In the genomic region with DNA sequence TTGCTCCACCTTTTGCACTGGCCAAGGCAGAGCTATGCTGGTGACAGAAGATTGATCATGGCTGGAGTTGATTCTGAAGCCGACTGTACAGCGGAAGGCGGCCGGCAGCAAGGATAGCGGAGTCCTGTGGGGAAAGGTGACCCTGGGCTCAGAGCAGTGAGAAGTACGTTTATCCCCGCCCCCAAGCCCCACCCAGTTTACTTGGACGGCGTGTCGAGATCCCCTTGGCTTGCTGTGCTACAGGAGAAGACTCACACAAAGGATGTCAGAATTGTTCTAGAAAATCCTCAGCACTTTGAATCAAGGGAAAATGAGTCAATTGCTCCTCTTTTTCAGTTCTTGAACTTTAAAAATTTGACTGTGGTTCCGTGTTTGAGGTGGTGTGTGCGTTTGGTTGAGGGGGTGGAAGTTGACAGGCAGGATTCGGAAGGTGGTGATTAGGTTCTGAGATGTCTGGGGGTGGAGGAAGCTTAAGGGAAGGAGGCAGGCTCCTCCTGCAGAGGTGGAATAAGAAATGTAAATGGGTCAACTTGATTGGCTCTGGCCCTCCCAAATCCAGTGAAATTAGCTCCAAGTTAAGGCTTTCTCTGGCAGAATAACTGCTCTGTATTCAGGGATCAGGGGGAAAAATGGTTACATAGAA, we compare ENCODE assay signal across 9 mouse cellular contexts.
DNase-seq lines count a peak whose midpoint lies in the region; ATAC-seq and TF ChIP-seq lines count a peak whose summit lies in the region.
"Had no signal": no experiment of that assay in that cellular context is flagged by ENCODE, and none has a peak within 500 bp of the region (broad histone marks: within the 10 kb centered on the region; RNA-seq: fewer than 3 reads in every experiment).

No protein-coding gene starts in this region.

- H3K27ac ChIP-seq in heart, embryonic 10.5 days: peak overlapping the region; percentile 42; the same call in 1 of the 2 replicates
- H3K27ac ChIP-seq in hindbrain, postnatal 0 days: no peak overlapping the region
- H3K27ac ChIP-seq in stomach, embryonic 14.5 days (ENCODE audit: low read length): no peak overlapping the region

- TF ChIP-seq CTCF in hindbrain, postnatal 0 days (IDR thresholded peaks at IDR 0.05; ENCODE audit: low read depth): no peak

- H3K9me3 ChIP-seq in heart, embryonic 10.5 days: no peaks in the 10 kb centered on the region
- H3K9me3 ChIP-seq in hindbrain, postnatal 0 days (ENCODE audit: low read length): no peaks in the 10 kb centered on the region
- no peaks in the 10 kb centered on the region for H3K9me3 ChIP-seq in stomach, embryonic 14.5 days (ENCODE audit: control insufficient read depth, low read depth, low read length)

- H3K4me3 ChIP-seq in heart, embryonic 10.5 days: peak overlapping the region; percentile 49
- H3K4me3 ChIP-seq in hindbrain, postnatal 0 days (ENCODE audit: low read length): 0 out of 2 replicates have a peak overlapping the region, but pooled peaks have one; percentile 13
- no peak overlapping the region for H3K4me3 ChIP-seq in stomach, embryonic 14.5 days (ENCODE audit: low read depth, low read length)

- no peaks in the 10 kb centered on the region; the same call in 1 of the 2 replicates for H3K27me3 ChIP-seq in heart, embryonic 10.5 days (ENCODE audit: insufficient read depth, poor library complexity, severe bottlenecking)
- H3K27me3 ChIP-seq in hindbrain, postnatal 0 days (ENCODE audit: insufficient read depth, low read length): no peaks in the 10 kb centered on the region
- H3K27me3 ChIP-seq in stomach, embryonic 14.5 days (ENCODE audit: control insufficient read depth, insufficient read depth, low read length): no peaks in the 10 kb centered on the region
- H3K27me3 ChIP-seq: Patski had no signal

- peak; percentile 73 for DNase-seq in heart, embryonic 10.5 days (ENCODE audit: low spot score)
- DNase-seq in heart, postnatal 36 days: no peak
- peak; percentile 45 for DNase-seq in embryo, embryonic 10 days (ENCODE audit: low spot score)
- peak; percentile 10 for DNase-seq in hindbrain, postnatal 0 days (ENCODE audit: low spot score)
- DNase-seq in lung, postnatal 10 days: peak; percentile 29
- DNase-seq in gastrocnemius, postnatal 25 days: no peak
- DNase-seq in Muller cell, postnatal 12 days (ENCODE audit: inconsistent ontology term): no peak

- H3K9ac ChIP-seq in hindbrain, postnatal 0 days (replicated peaks; ENCODE audit: low read length): no peak overlapping the region
- H3K9ac ChIP-seq in stomach, embryonic 14.5 days (replicated peaks; ENCODE audit: low read depth, low read length): no peak overlapping the region

- no peak for ATAC-seq in hindbrain, postnatal 0 days
- peak; percentile 50; the same call in 1 of the 2 replicates for ATAC-seq in stomach, embryonic 14.5 days (ENCODE audit: insufficient number of reproducible peaks, insufficient read depth, low FRiP score, low read depth)
- ATAC-seq: Patski had no signal

- peaks cover 15% of the 10 kb centered on the region; the same call in 1 of the 2 replicates for H3K4me1 ChIP-seq in heart, embryonic 10.5 days
- no peaks in the 10 kb centered on the region for H3K4me1 ChIP-seq in hindbrain, postnatal 0 days (ENCODE audit: insufficient read depth, low read length)
- no peaks in the 10 kb centered on the region; the same call in 1 of the 2 replicates for H3K4me1 ChIP-seq in stomach, embryonic 14.5 days (ENCODE audit: control insufficient read depth, insufficient read depth, low read length)

- no peaks in the 10 kb centered on the region for H3K36me3 ChIP-seq in heart, embryonic 10.5 days
- H3K36me3 ChIP-seq in hindbrain, postnatal 0 days (ENCODE audit: insufficient read depth, low read length): no peaks in the 10 kb centered on the region
- H3K36me3 ChIP-seq in stomach, embryonic 14.5 days (ENCODE audit: control insufficient read depth, insufficient read depth, low read length): no peaks in the 10 kb centered on the region

- WGBS in heart, embryonic 10.5 days: under 1% methylated on average over 13 of the region's 13 CpGs
- 8% methylated on average over 13 of the region's 13 CpGs for WGBS in hindbrain, postnatal 0 days
- 4% methylated on average over 13 of the region's 13 CpGs for WGBS in stomach, embryonic 14.5 days

- intact Hi-C loops in heart, postnatal 36 days (cut with DNase I): no loop called here

- peak overlapping the region; percentile 52 for H3K4me2 ChIP-seq in hindbrain, postnatal 0 days (ENCODE audit: low read depth, low read length)
- H3K4me2 ChIP-seq in stomach, embryonic 14.5 days (replicated peaks; ENCODE audit: low read depth, low read length): peak overlapping the region; percentile 28

Comparison
In these comparisons a context has a peak if more than half of its experiments do, and no peak if none do; other contexts are left out.
1. DNase-seq: peak in heart, embryonic 10.5 days (single experiment), embryo, embryonic 10 days (single experiment), hindbrain, postnatal 0 days (single experiment) and lung, postnatal 10 days (single experiment); none in heart, postnatal 36 days (0 of 2), gastrocnemius, postnatal 25 days (single experiment) and Muller cell, postnatal 12 days (single experiment).